Mouse (Mus musculus) thymus, adult 2 months (tissue): ENCODE data around the gene Reck. TPM values are rescaled to one million over a fixed set of nuclear protein-coding genes. Genes with fewer than 3 reads are reported as not detected.

ENCODE experiments used
- DNase-seq: peaks from one replicate; pipeline ENCODE4 v3.0.0; 2021
- H3K27ac ChIP-seq: fragments of 200-500 bp; 2 replicates; pipeline ENCODE4 v1.5.1; 2012; ENCODE audit warnings: low read length, control low read depth; ENCODE audit not compliant: control insufficient read depth, insufficient read depth
- H3K27me3 ChIP-seq: fragments of 200-500 bp; 2 replicates; pipeline ENCODE4 v1.6.1; 2012; ENCODE audit warnings: mild to moderate bottlenecking, low read length, moderate library complexity, mixed read lengths; ENCODE audit not compliant: control insufficient read depth, insufficient read depth
- H3K36me3 ChIP-seq: fragments of 200-500 bp; 2 replicates; pipeline ENCODE4 v1.6.1; 2012; ENCODE audit warnings: mild to moderate bottlenecking, low read length, moderate library complexity; ENCODE audit not compliant: control insufficient read depth, insufficient read depth
- H3K4me1 ChIP-seq: fragments of 200-500 bp; replicated peaks from 2 replicates; pipeline ENCODE4 v1.6.1; 2012; ENCODE audit warnings: low read length; ENCODE audit not compliant: control insufficient read depth, insufficient read depth
- H3K4me3 ChIP-seq: fragments of 200-500 bp; 2 replicates; pipeline ENCODE4 v1.5.1; 2012; ENCODE audit warnings: mild to moderate bottlenecking, low read length, control low read depth, moderate library complexity; ENCODE audit not compliant: control insufficient read depth, insufficient read depth
- CTCF ChIP-seq: fragments of 200-500 bp; IDR thresholded peaks from 2 replicates; pipeline ENCODE4 v1.5.1; 2012; ENCODE audit warnings: mild to moderate bottlenecking, control low read depth, low read length, moderate library complexity, borderline replicate concordance; ENCODE audit not compliant: control insufficient read depth, poor library complexity, insufficient read depth; ENCODE audit errors: extremely low read depth
- POLR2A ChIP-seq: fragments of 200-500 bp; IDR thresholded peaks from 2 replicates; pipeline ENCODE4 v1.6.1; 2012; ENCODE audit warnings: mild to moderate bottlenecking, low read length, control low read depth, moderate library complexity; ENCODE audit not compliant: control insufficient read depth, poor library complexity, insufficient read depth; ENCODE audit errors: extremely low read depth
- WGBS: fragments of 180-500 bp; shearing (Covaris S2); methylation state at CpG from one replicate; pipeline ENCODE4 v1.1.7; 2018; 5-methylcytosine and 5-hydroxymethylcytosine counted together
- polyA plus RNA-seq: library from polyadenylated mRNA; depleted of rRNA; stranded (reverse); fragments of >200 nt; gene quantifications from 2 replicates; pipeline ENCODE4 v1.2.3, GENCODE M21; 2012

Gene Reck
- polyA plus RNA-seq, 1 experiment = 3.3 TPM

DNA sequence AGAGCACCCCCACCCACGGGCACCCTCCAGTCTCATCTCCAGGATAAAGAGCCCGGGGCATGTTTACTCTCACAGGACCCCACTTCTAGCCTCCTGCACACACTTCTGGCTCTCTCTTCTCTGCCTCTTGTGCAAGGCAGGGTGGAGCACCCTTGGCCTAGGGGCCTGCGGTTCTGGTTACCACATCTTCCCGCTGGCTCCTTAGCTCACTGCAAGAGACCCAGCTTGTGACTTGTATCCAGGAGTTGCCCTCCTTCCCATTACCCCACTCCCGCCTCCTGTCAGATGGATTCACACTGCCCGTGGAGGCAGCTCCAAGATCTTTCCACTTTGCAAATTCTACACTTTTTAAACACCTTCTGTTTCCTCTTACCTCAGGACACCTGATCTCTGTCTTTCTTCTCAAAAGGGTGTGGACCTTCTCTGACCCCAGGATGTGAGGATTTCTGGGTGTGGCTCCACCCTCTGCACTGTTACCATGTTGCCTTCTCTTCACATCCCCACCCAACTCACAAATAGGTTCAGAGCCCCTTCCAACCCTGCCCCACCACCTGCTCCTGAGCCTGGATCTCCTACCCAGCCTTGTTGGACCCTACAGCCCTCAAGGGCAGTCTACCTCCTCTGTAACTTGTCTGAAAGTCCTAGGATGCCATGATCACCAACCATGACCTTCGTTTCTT is 90.7 kb downstream of the Reck start:
- TF ChIP-seq CTCF (no peak), POLR2A (no peak)
- no peaks in the 10 kb centered on the region for H3K27me3 ChIP-seq
- no peak overlapping the region for H3K4me3 ChIP-seq
- peaks cover 42% of the 10 kb centered on the region for H3K4me1 ChIP-seq
- no peak overlapping the region; the same call in 1 of the 2 replicates for H3K27ac ChIP-seq
- no peaks in the 10 kb centered on the region for H3K36me3 ChIP-seq
- WGBS = 89% methylated on average over 7 of the region's 7 CpGs
- no peak for DNase-seq

DNA sequence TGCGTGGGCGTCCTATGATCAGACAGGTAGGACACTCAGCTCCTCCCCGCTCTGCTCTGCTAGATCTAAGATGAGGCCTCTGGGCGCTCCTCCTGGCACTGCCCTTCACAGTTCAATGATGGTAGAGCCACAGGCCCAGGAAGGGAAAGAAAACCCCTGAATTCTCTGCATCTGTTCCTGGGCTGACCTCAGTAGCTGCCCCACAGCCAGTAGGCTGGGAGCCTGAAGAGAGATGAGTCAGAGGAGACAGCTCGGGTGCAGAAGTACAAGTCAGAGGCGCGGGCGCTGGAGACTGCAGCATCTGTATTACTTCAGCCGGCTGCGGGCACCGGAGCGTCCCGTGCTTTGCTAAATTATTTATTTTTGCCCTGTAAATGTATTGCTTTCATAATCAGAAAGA is 93.3 kb downstream of the Reck start:
- DNase-seq = no peak
- H3K4me1 ChIP-seq = peaks cover 60% of the 10 kb centered on the region
- 93% methylated on average over 13 of the region's 13 CpGs for WGBS
- H3K4me3 ChIP-seq = no peak overlapping the region
- TF ChIP-seq POLR2A (no peak), CTCF (no peak)
- no peak overlapping the region for H3K27ac ChIP-seq
- no peaks in the 10 kb centered on the region for H3K27me3 ChIP-seq
- no peaks in the 10 kb centered on the region for H3K36me3 ChIP-seq

GRCm38 (mm10) chr4:43969373-43969772 is 94.0 kb downstream of the Reck start:
- TF ChIP-seq POLR2A = no peak
- TF ChIP-seq CTCF = no peak
- H3K36me3 ChIP-seq = no peaks in the 10 kb centered on the region
- no peak for DNase-seq
- H3K27ac ChIP-seq = no peak overlapping the region
- H3K4me3 ChIP-seq = no peak overlapping the region
- no peaks in the 10 kb centered on the region for H3K27me3 ChIP-seq
- 65% methylated on average over 4 of the region's 4 CpGs for WGBS
- H3K4me1 ChIP-seq = peaks cover 56% of the 10 kb centered on the region

GRCm38 (mm10) chr4:43970393-43971330 is 95.3 kb downstream of the Reck start:
- Histone ChIP-seq H3K4me1 (peaks cover 47% of the 10 kb centered on the region), H3K27me3 (no peaks in the 10 kb centered on the region), H3K36me3 (no peaks in the 10 kb centered on the region), H3K4me3 (no peak overlapping the region), H3K27ac (no peak overlapping the region; the same call in 1 of the 2 replicates)
- no peak for TF ChIP-seq CTCF
- TF ChIP-seq POLR2A = no peak
- 68% methylated on average over 20 of the region's 20 CpGs for WGBS
- no peak for DNase-seq

DNA sequence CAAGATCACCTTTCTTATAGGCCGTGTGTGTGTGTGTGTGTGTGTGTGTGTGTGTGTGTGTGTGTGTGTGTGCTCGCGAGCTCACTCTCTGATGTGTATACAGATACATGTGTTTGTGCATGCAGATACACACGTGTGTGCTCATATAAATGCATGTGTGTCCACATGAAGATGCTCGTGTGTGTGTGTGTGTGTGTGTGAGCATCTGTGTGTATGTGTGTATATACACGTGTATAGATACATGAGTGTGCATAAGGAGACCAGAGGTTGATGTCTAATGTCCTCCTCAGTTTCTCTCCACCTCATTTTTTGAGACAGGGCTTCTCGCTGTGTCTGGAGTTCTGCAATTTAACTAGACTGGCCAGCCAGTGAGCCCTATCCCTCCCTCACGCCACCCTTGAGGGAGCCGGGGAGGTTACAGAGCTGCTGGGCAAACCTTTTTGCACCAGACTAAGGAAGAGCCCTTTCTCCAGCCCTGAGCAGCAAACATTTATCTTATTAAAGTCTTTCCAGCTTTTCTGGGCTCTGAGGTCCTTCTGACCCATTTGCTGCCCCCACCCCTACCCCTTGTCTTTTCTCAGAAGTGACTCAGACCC is 96.3 kb downstream of the Reck start:
- no peaks in the 10 kb centered on the region for H3K27me3 ChIP-seq
- 56% methylated on average over 9 of the region's 9 CpGs for WGBS
- no peak for DNase-seq
- no peaks in the 10 kb centered on the region for H3K36me3 ChIP-seq
- peak overlapping the region; percentile 84 for H3K27ac ChIP-seq
- H3K4me1 ChIP-seq = peaks cover 38% of the 10 kb centered on the region
- H3K4me3 ChIP-seq = no peak overlapping the region
- TF ChIP-seq POLR2A = no peak
- TF ChIP-seq CTCF = no peak

DNA sequence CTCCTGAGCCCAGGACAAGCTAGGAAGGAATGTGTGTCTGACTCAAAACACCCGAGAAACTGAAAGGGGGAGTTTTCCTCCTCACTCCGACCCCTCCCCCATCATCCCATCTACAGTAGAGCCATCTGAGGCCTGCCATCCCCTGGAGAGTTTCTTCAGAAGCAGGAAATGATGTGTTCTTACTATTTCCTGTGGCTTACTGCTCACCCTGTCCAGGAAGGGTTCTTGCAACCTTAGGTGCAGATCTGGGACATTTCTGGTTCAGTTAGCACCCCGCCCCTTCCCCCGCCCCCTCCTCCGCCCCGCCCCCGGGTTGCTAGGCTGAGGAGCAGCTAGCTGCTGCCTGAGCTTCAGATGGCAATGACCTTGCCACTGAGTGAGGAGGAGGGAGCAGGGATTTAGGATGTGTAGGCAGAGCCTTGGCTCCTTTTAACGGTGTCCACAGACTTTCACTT is 96.8 kb downstream of the Reck start:
- 2% methylated on average over 8 of the region's 8 CpGs for WGBS
- no peak overlapping the region for H3K4me3 ChIP-seq
- TF ChIP-seq CTCF (no peak), POLR2A (no peak)
- H3K27ac ChIP-seq = peak overlapping the region; percentile 84
- H3K27me3 ChIP-seq = no peaks in the 10 kb centered on the region
- H3K4me1 ChIP-seq = peaks cover 37% of the 10 kb centered on the region
- peak; percentile 59 for DNase-seq
- H3K36me3 ChIP-seq = no peaks in the 10 kb centered on the region
